Mouse (Mus musculus) olfactory bulb, adult 2 months (tissue): Measurements from ENCODE around the gene Mapk10. TPM values are rescaled to one million over a fixed set of nuclear protein-coding genes. Genes with fewer than 3 reads are reported as not detected.

Experiments used
- H3K27ac ChIP-seq: fragments of 200-500 bp; 2 replicates; pipeline ENCODE4 v1.5.1; 2012; ENCODE audit warnings: low read depth, low read length; ENCODE audit not compliant: insufficient read depth
- H3K4me1 ChIP-seq: fragments of 200-500 bp; 2 replicates; pipeline ENCODE4 v1.6.1; 2012; ENCODE audit warnings: low read length; ENCODE audit not compliant: control insufficient read depth, insufficient read depth
- H3K4me3 ChIP-seq: fragments of 200-500 bp; 2 replicates; pipeline ENCODE4 v1.5.1; 2012; ENCODE audit warnings: mild to moderate bottlenecking, low read depth, low read length, moderate library complexity; ENCODE audit not compliant: insufficient read depth
- CTCF ChIP-seq: fragments of 200-500 bp; IDR thresholded peaks from 2 replicates; pipeline ENCODE4 v1.5.1; 2012; ENCODE audit warnings: low read depth, mild to moderate bottlenecking, low read length, moderate library complexity; ENCODE audit not compliant: insufficient read depth
- POLR2A ChIP-seq: fragments of 200-500 bp; IDR thresholded peaks from 2 replicates; pipeline ENCODE4 v1.6.1; 2012; ENCODE audit warnings: mild to moderate bottlenecking, low read depth, low read length, moderate library complexity; ENCODE audit not compliant: insufficient read depth
- WGBS: fragments of 180-500 bp; shearing (Covaris S2); methylation state at CpG from one replicate; pipeline ENCODE4 v1.1.7; 2018; 5-methylcytosine and 5-hydroxymethylcytosine counted together
- polyA plus RNA-seq: library from polyadenylated mRNA; stranded (reverse); fragments of >200 nt; gene quantifications from 2 replicates; pipeline ENCODE4 v1.2.4, GENCODE M21; 2012; ENCODE audit warnings: low replicate concordance; ENCODE audit not compliant: missing spikeins, insufficient read depth, insufficient read length

Gene Mapk10
- polyA plus RNA-seq, 1 experiment, result not detected

- TF ChIP-seq POLR2A (no peak), CTCF (no peak)
- Histone ChIP-seq H3K4me1 (no peaks in the 10 kb centered on the region), H3K27ac (no peak overlapping the region), H3K4me3 (no peak overlapping the region)
- 52% methylated on average over 5 of the region's 5 CpGs for WGBS
Measured at GRCm38 (mm10) chr5:103140935-103141334, 70.2 kb downstream of the Mapk10 start.

- no peak overlapping the region for H3K4me3 ChIP-seq
- TF ChIP-seq POLR2A (no peak), CTCF (no peak)
- H3K27ac ChIP-seq, result no peak overlapping the region
- WGBS, result 74% methylated on average over 9 of the region's 9 CpGs
- H3K4me1 ChIP-seq, result no peaks in the 10 kb centered on the region
Measured at GRCm38 (mm10) chr5:103134839-103135238, 76.3 kb downstream of the Mapk10 start.

- no peaks in the 10 kb centered on the region for H3K4me1 ChIP-seq
- WGBS, result 77% methylated on average over 9 of the region's 9 CpGs
- no peak for TF ChIP-seq POLR2A
- TF ChIP-seq CTCF, result no peak
- no peak overlapping the region for H3K27ac ChIP-seq
- H3K4me3 ChIP-seq, result no peak overlapping the region
Measured at GRCm38 (mm10) chr5:103133626-103134025, 77.5 kb downstream of the Mapk10 start.

- Histone ChIP-seq H3K4me1 (no peaks in the 10 kb centered on the region), H3K4me3 (no peak overlapping the region), H3K27ac (no peak overlapping the region)
- no peak for TF ChIP-seq POLR2A
- TF ChIP-seq CTCF, result no peak
- 76% methylated on average over 6 of the region's 6 CpGs for WGBS
Measured at GRCm38 (mm10) chr5:103132814-103133213, 78.3 kb downstream of the Mapk10 start.

GRCm38 (mm10) chr5:103119618-103120017 lies 91.5 kb downstream of the Mapk10 start:
- TF ChIP-seq CTCF, result no peak
- WGBS, result 89% methylated on average over 3 of the region's 3 CpGs
- H3K4me1 ChIP-seq, result no peaks in the 10 kb centered on the region
- no peak overlapping the region for H3K27ac ChIP-seq
- no peak overlapping the region for H3K4me3 ChIP-seq

- H3K27ac ChIP-seq, result no peak overlapping the region
- H3K4me1 ChIP-seq, result no peaks in the 10 kb centered on the region
- no peak overlapping the region for H3K4me3 ChIP-seq
- WGBS, result 94% methylated on average over 7 of the region's 7 CpGs
- TF ChIP-seq POLR2A (no peak), CTCF (no peak)
Measured at GRCm38 (mm10) chr5:103115571-103115970, 95.6 kb downstream of the Mapk10 start.

GRCm38 (mm10) chr5:103112471-103112870 lies 98.7 kb downstream of the Mapk10 start:
- no peak overlapping the region for H3K27ac ChIP-seq
- 86% methylated on average over 7 of the region's 7 CpGs for WGBS
- H3K4me1 ChIP-seq, result no peaks in the 10 kb centered on the region
- H3K4me3 ChIP-seq, result no peak overlapping the region
- TF ChIP-seq CTCF (no peak), POLR2A (no peak)

- TF ChIP-seq POLR2A (no peak), CTCF (no peak)
- 90% methylated on average over 1 of the region's 1 CpGs for WGBS
- H3K27ac ChIP-seq, result no peak overlapping the region
- no peak overlapping the region for H3K4me3 ChIP-seq
- H3K4me1 ChIP-seq, result no peaks in the 10 kb centered on the region
Measured at GRCm38 (mm10) chr5:103109409-103109808, 101.7 kb downstream of the Mapk10 start.

- no peak for TF ChIP-seq POLR2A
- no peak for TF ChIP-seq CTCF
- 61% methylated on average over 10 of the region's 10 CpGs for WGBS
- Histone ChIP-seq H3K4me3 (no peak overlapping the region), H3K27ac (no peak overlapping the region), H3K4me1 (no peaks in the 10 kb centered on the region)
Measured at GRCm38 (mm10) chr5:103105441-103106414, 105.4 kb downstream of the Mapk10 start.
